Mouse (Mus musculus): ENCODE data around the gene Tmem86b. TPM values are rescaled to one million over a fixed set of nuclear protein-coding genes. Genes with fewer than 3 reads are reported as not detected.
"Not testable (repeated sequence)": the region's sequence is repeated elsewhere in the genome, so short reads cannot be mapped to it uniquely, and the experiment has no call there.

The Tmem86b gene
- polyA plus RNA-seq, 1 experiment from 2014 or later = 2.1 TPM

DNA sequence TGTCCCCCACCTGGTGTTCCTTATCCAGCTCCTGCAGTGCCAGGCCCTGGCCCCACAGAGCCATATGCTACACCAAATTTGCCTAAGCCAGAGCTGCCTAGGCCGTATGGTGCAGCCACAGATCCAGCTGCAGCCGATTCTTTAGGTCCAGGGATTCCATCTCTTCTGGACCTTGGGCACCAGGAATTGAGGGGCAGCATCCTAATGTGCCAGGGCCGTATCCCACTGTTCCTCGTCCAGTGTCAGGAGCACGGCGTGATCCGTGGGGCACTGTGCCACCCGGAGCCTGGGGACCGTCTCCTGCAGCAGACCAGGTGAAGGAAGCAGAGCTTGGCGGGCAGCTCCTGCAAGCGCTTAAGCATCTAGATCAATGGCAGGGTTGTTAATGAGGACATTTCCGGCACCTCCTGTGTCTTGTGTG, 19.3 kb downstream of the Tmem86b start:
- Histone ChIP-seq H3K4me1 (no peaks in the 10 kb centered on the region), H3K27me3 (ENCODE audit: poor library complexity, severe bottlenecking) (no peaks in the 10 kb centered on the region), H3K27ac (no peak overlapping the region), H3K36me3 (replicated peaks) (no peaks in the 10 kb centered on the region), H3K9me3 (no peaks in the 10 kb centered on the region), H3K4me3 (no peak overlapping the region)
- no peak for DNase-seq (ENCODE audit: extremely low spot score, low spot score)
- 78% methylated on average over 12 of the region's 12 CpGs for WGBS

GRCm38 (mm10) chr7:4611511-4611910, 19.7 kb downstream of the Tmem86b start:
- no peaks in the 10 kb centered on the region for H3K27me3 ChIP-seq (ENCODE audit: poor library complexity, severe bottlenecking)
- no peak for DNase-seq (ENCODE audit: extremely low spot score, low spot score)
- H3K36me3 ChIP-seq (replicated peaks) = no peaks in the 10 kb centered on the region
- H3K4me3 ChIP-seq = no peak overlapping the region
- H3K4me1 ChIP-seq = no peaks in the 10 kb centered on the region
- no peak overlapping the region for H3K27ac ChIP-seq
- H3K9me3 ChIP-seq = no peaks in the 10 kb centered on the region
- WGBS = 86% methylated on average over 12 of the region's 12 CpGs

- WGBS = 67% methylated on average over 5 of the region's 5 CpGs
- Histone ChIP-seq H3K4me3 (no peak overlapping the region), H3K9me3 (no peaks in the 10 kb centered on the region), H3K27me3 (ENCODE audit: poor library complexity, severe bottlenecking) (no peaks in the 10 kb centered on the region), H3K4me1 (no peaks in the 10 kb centered on the region), H3K27ac (no peak overlapping the region), H3K36me3 (replicated peaks) (no peaks in the 10 kb centered on the region)
- no peak for DNase-seq (ENCODE audit: extremely low spot score, low spot score)
Observed at GRCm38 (mm10) chr7:4608002-4608401, 23.2 kb downstream of the Tmem86b start.

DNA sequence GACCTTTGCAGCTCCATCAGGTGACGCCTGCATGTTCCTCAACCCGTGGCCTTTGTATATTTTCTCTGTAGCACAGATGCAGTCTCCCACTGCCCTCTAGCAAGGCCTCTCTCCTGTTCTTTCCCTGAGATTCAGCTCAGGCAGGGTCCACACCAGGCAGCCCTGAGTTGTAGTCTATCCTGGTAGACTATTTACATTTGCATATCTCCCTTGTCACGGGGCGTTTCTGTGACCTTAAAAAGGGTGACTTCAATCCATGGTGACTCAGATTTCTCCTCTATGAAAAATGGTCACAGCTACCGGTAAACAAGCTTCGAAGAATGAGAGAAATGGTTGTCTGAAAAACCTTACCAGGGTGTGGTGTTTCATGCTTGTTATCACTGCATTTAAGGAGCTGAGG, 27.3 kb downstream of the Tmem86b start, which contains the start of gene Ptprh:
TSS of gene Ptprh (minus strand) at position 169 of the 400 bp plus-strand sequence.
- 84% methylated on average over 6 of the region's 6 CpGs for WGBS
- Histone ChIP-seq H3K4me3 (no peak within 1 kb of the TSS), H3K9me3 (peaks cover 4% of the 10 kb centered on the region; the same call in 1 of the 2 replicates), H3K27ac (no peak within 1 kb of the TSS), H3K4me1 (no peaks in the 10 kb centered on the region), H3K36me3 (replicated peaks) (no peaks in the 10 kb centered on the region), H3K27me3 (ENCODE audit: poor library complexity, severe bottlenecking) (no peaks in the 10 kb centered on the region)
- no peak for DNase-seq (ENCODE audit: extremely low spot score, low spot score)

DNA sequence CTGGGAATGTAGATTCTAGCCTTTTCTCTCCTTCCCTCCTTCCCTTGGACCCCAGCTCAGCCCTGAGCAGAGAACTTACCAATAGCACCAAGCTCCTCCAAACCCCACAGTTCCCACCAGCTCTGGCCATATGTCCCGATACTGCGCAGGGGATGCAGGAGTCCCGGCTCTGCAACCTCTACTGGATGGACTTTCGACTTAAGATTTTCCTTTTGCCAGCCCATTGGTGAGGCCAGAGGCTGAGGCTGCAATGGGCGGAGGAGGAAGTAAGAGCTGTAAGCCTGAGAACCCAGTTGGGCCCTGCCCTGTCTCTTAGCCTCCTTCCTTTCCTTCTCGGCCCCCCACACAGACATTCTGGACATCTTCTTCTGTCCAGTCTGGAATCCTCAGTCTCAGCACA, 28.3 kb downstream of the Tmem86b start:
- no peak for DNase-seq (ENCODE audit: extremely low spot score, low spot score)
- no peak overlapping the region for H3K27ac ChIP-seq
- peaks cover 6% of the 10 kb centered on the region; the same call in 1 of the 2 replicates for H3K9me3 ChIP-seq
- H3K4me1 ChIP-seq = no peaks in the 10 kb centered on the region
- H3K36me3 ChIP-seq (replicated peaks) = no peaks in the 10 kb centered on the region
- no peaks in the 10 kb centered on the region for H3K27me3 ChIP-seq (ENCODE audit: poor library complexity, severe bottlenecking)
- WGBS = 85% methylated on average over 6 of the region's 6 CpGs
- H3K4me3 ChIP-seq = no peak overlapping the region

- not testable (repeated sequence) for H3K27ac ChIP-seq; DNase-seq (ENCODE audit: extremely low spot score, low spot score); H3K36me3 ChIP-seq (replicated peaks); H3K9me3 ChIP-seq; H3K27me3 ChIP-seq (ENCODE audit: poor library complexity, severe bottlenecking); H3K4me1 ChIP-seq; H3K4me3 ChIP-seq
- WGBS = 81% methylated on average over 4 of the region's 4 CpGs
Observed at GRCm38 (mm10) chr7:4597046-4597445, 34.2 kb downstream of the Tmem86b start.

- not testable (repeated sequence) for H3K36me3 ChIP-seq (replicated peaks); H3K27me3 ChIP-seq (ENCODE audit: poor library complexity, severe bottlenecking); H3K4me3 ChIP-seq; H3K9me3 ChIP-seq; H3K27ac ChIP-seq; DNase-seq (ENCODE audit: extremely low spot score, low spot score); H3K4me1 ChIP-seq
- whole genome bisulfite sequencing = 92% methylated on average over 3 of the region's 3 CpGs
Observed at GRCm38 (mm10) chr7:4581481-4581880, 49.7 kb downstream of the Tmem86b start.

Small RNA genes within 50 kb of the gene (microRNA-seq; reads per million reads assigned to microRNA genes)
- not detected for gene Gm23577

Other genes starting within 250 kb of the Tmem86b start
- 0.51 and 0.65 TPM in 2 replicates for gene Gp6, start 233.7 kb downstream of the Tmem86b start, polyA plus RNA-seq (2016; fragmentation: Nextera tagmentation; extraction: Ambion mirVana)
- gene Rdh13, start 185.8 kb downstream of the Tmem86b start, polyA plus RNA-seq (2016; fragmentation: Nextera tagmentation; extraction: Ambion mirVana) = 34.6 and 36.3 TPM in 2 replicates
- gene Eps8l1, start 170.7 kb downstream of the Tmem86b start, polyA plus RNA-seq (2016; fragmentation: Nextera tagmentation; extraction: Ambion mirVana) = 1.3 and 2.4 TPM in 2 replicates
- gene Ppp1r12c, start 129.7 kb downstream of the Tmem86b start, polyA plus RNA-seq (2016; fragmentation: Nextera tagmentation; extraction: Ambion mirVana) = 34.2 and 34.8 TPM in 2 replicates
- gene Tnnt1, start 115.0 kb downstream of the Tmem86b start, polyA plus RNA-seq (2016; fragmentation: Nextera tagmentation; extraction: Ambion mirVana) = 4.3 and 4.5 TPM in 2 replicates
- 1.8 and 1.9 TPM in 2 replicates for gene Tnni3, start 107.2 kb downstream of the Tmem86b start, polyA plus RNA-seq (2016; fragmentation: Nextera tagmentation; extraction: Ambion mirVana)
- gene Dnaaf3, start 99.0 kb downstream of the Tmem86b start, polyA plus RNA-seq (2016; fragmentation: Nextera tagmentation; extraction: Ambion mirVana) = 2.7 and 3.2 TPM in 2 replicates
- gene Syt5, start 83.9 kb downstream of the Tmem86b start, polyA plus RNA-seq (2016; fragmentation: Nextera tagmentation; extraction: Ambion mirVana) = 4.9 and 6.7 TPM in 2 replicates
- 0.06 TPM in 1 of 2 replicates, not detected in the other for gene Ptprh, start 27.4 kb downstream of the Tmem86b start, polyA plus RNA-seq (2016; fragmentation: Nextera tagmentation; extraction: Ambion mirVana)
- 8.0 and 9.2 TPM in 2 replicates for gene Ppp6r1, start 27.6 kb upstream of the Tmem86b start, polyA plus RNA-seq (2016; fragmentation: Nextera tagmentation; extraction: Ambion mirVana)
- 135 and 137 TPM in 2 replicates for gene Hspbp1, start 53.6 kb upstream of the Tmem86b start, polyA plus RNA-seq (2016; fragmentation: Nextera tagmentation; extraction: Ambion mirVana)
- gene Brsk1, start 59.2 kb upstream of the Tmem86b start, polyA plus RNA-seq (2016; fragmentation: Nextera tagmentation; extraction: Ambion mirVana) = 2.2 TPM in 2 replicates
- 0.11 and 0.20 TPM in 2 replicates for gene Tmem150b, start 93.8 kb upstream of the Tmem86b start, polyA plus RNA-seq (2016; fragmentation: Nextera tagmentation; extraction: Ambion mirVana)
- 98.9 and 101 TPM in 2 replicates for gene Kmt5c, start 108.7 kb upstream of the Tmem86b start, polyA plus RNA-seq (2016; fragmentation: Nextera tagmentation; extraction: Ambion mirVana)
- gene Cox6b2, start 121.7 kb upstream of the Tmem86b start, polyA plus RNA-seq (2016; fragmentation: Nextera tagmentation; extraction: Ambion mirVana) = 40.4 and 44.2 TPM in 2 replicates
- gene Fam71e2, start 139.9 kb upstream of the Tmem86b start, polyA plus RNA-seq (2016; fragmentation: Nextera tagmentation; extraction: Ambion mirVana) = not detected in 2 replicates
- gene Il11, start 151.4 kb upstream of the Tmem86b start, polyA plus RNA-seq (2016; fragmentation: Nextera tagmentation; extraction: Ambion mirVana) = not detected in 2 replicates
- 0.34 TPM in 1 of 2 replicates, not detected in the other for gene Tmem190, start 151.5 kb upstream of the Tmem86b start, polyA plus RNA-seq (2016; fragmentation: Nextera tagmentation; extraction: Ambion mirVana)
- gene Tmem238, start 158.2 kb upstream of the Tmem86b start, polyA plus RNA-seq (2016; fragmentation: Nextera tagmentation; extraction: Ambion mirVana) = 3.9 and 4.4 TPM in 2 replicates
- gene Rpl28, start 161.5 kb upstream of the Tmem86b start, polyA plus RNA-seq (2016; fragmentation: Nextera tagmentation; extraction: Ambion mirVana) = 374 and 397 TPM in 2 replicates
- 399 and 408 TPM in 2 replicates for gene Ube2s, start 181.2 kb upstream of the Tmem86b start, polyA plus RNA-seq (2016; fragmentation: Nextera tagmentation; extraction: Ambion mirVana)
- gene Shisa7, start 213.3 kb upstream of the Tmem86b start, polyA plus RNA-seq (2016; fragmentation: Nextera tagmentation; extraction: Ambion mirVana) = 0.47 and 0.79 TPM in 2 replicates
- 2.6 and 2.9 TPM in 2 replicates for gene Isoc2b, start 238.8 kb upstream of the Tmem86b start, polyA plus RNA-seq (2016; fragmentation: Nextera tagmentation; extraction: Ambion mirVana)
- 0.73 and 1.0 TPM in 2 replicates for gene Isoc2a, start 245.7 kb upstream of the Tmem86b start, polyA plus RNA-seq (2016; fragmentation: Nextera tagmentation; extraction: Ambion mirVana)

All from forebrain, embryonic 10.5 days (tissue).